Mouse (Mus musculus) myocyte (in vitro differentiated cells): ENCODE measurements around the gene Golt1a.

Experiments used
- E2F4 ChIP-seq: IDR thresholded peaks from one replicate; pipeline ENCODE4 v1.6.1; 2011; ENCODE audit warnings: mild to moderate bottlenecking, control low read depth, moderate library complexity; ENCODE audit not compliant: insufficient read depth
- MAX ChIP-seq: IDR thresholded peaks from one replicate; pipeline ENCODE4 v1.6.1; 2011; ENCODE audit warnings: low read depth, mild to moderate bottlenecking, control low read depth
- POLR2A ChIP-seq: IDR thresholded peaks from one replicate; pipeline ENCODE4 v1.6.1; 2011; ENCODE audit warnings: low read depth, mild to moderate bottlenecking, control low read depth, moderate library complexity; ENCODE audit not compliant: insufficient read length
- POLR2AphosphoS2 ChIP-seq: IDR thresholded peaks from one replicate; pipeline ENCODE4 v1.6.1; 2011; ENCODE audit warnings: low read depth, control low read depth; ENCODE audit not compliant: insufficient read length
- REST ChIP-seq: IDR thresholded peaks from one replicate; pipeline ENCODE4 v1.6.1; 2011; ENCODE audit warnings: mild to moderate bottlenecking, control low read depth, moderate library complexity; ENCODE audit not compliant: insufficient read depth, insufficient read length
- TCF12 ChIP-seq: IDR thresholded peaks from one replicate; pipeline ENCODE4 v1.6.1; 2011; ENCODE audit warnings: mild to moderate bottlenecking, control low read depth; ENCODE audit not compliant: poor library complexity, insufficient read depth, severe bottlenecking
- USF1 ChIP-seq: IDR thresholded peaks from one replicate; pipeline ENCODE4 v1.6.1; 2011; ENCODE audit warnings: low read depth, mild to moderate bottlenecking, control low read depth, moderate library complexity

- TF ChIP-seq POLR2A: no peak
- TF ChIP-seq USF1: no peak
- no peak for TF ChIP-seq POLR2AphosphoS2
- no peak for TF ChIP-seq MAX
- TF ChIP-seq TCF12: no peak
- TF ChIP-seq E2F4: no peak
- TF ChIP-seq REST: no peak
These were observed 61.8 kb downstream of the Golt1a start for GRCm38 (mm10) chr1:133371431-133371830.
